Mouse (Mus musculus) spleen, adult 2 months (tissue): ENCODE results near the gene Pex6.

Source experiments
- CTCF ChIP-seq: fragments of 200-500 bp; IDR thresholded peaks from 2 replicates; pipeline ENCODE4 v1.5.1; 2011; ENCODE audit warnings: mild to moderate bottlenecking, inconsistent platforms; ENCODE audit not compliant: insufficient read depth, insufficient read length, insufficient replicate concordance; ENCODE audit errors: extremely low read depth
- POLR2A ChIP-seq: fragments of 200-500 bp; IDR thresholded peaks from 2 replicates; pipeline ENCODE4 v1.6.1; 2011; ENCODE audit warnings: low read depth, low read length, inconsistent platforms

- TF ChIP-seq CTCF (no peak), POLR2A (no peak)
Measured at GRCm38 (mm10) chr17:46694517-46695063, 16.7 kb upstream of the Pex6 start.
